Mouse (Mus musculus) CH12.LX (cell line): ENCODE measurements at regions not wholly inside any gene's neighbourhood (a gene's known extent, or its start where the extent isn't known, plus 50 kb on each side); places are given as distances from the start of the nearest gene placed in this dataset.

Source experiments
- DNase-seq: peaks from one replicate; pipeline ENCODE4 v3.0.0-alpha.2; 2013; ENCODE audit errors: extremely low read depth
- H3K27ac ChIP-seq: 2 replicates; pipeline ENCODE4 v1.5.1; 2012; ENCODE audit warnings: low read depth, mild to moderate bottlenecking, control low read depth, moderate library complexity; ENCODE audit not compliant: insufficient read depth
- H3K27me3 ChIP-seq: replicated peaks from 2 replicates; pipeline ENCODE3; 2012; ENCODE audit warnings: inconsistent platforms
- H3K36me3 ChIP-seq, 2 experiments: replicated peaks in 1 of 2; 2 replicates each; pipeline versions ENCODE3 to v1.6.1; 2012; ENCODE audit warnings: inconsistent platforms in 1 of 2, low read length in 1 of 2, mild to moderate bottlenecking in 1 of 2, mixed read lengths in 1 of 2, moderate library complexity in 1 of 2; ENCODE audit not compliant: control insufficient read depth in 1 of 2, insufficient read depth in 1 of 2
- H3K4me1 ChIP-seq, 2 experiments: 2 replicates each; pipeline ENCODE4 v1.6.1; 2012; ENCODE audit warnings: inconsistent platforms in 1 of 2, moderate library complexity in 1 of 2; ENCODE audit not compliant: insufficient read depth in 2 of 2, control insufficient read depth in 1 of 2
- H3K4me2 ChIP-seq: 2 replicates; pipeline ENCODE4 v1.6.1; 2012; ENCODE audit warnings: low read depth, mild to moderate bottlenecking, control low read depth; ENCODE audit not compliant: poor library complexity, insufficient read depth, severe bottlenecking
- H3K4me3 ChIP-seq, 3 experiments: fragments of 150-350 bp in 1 of 3; sonication (generic) in 1 of 3; replicated peaks in 1 of 3; 2 replicates each; pipeline versions ENCODE3 to v1.5.1; 2011 to 2012; ENCODE audit warnings: low read depth in 2 of 3, low read length in 2 of 3, mild to moderate bottlenecking in 2 of 3, moderate library complexity in 2 of 3, control low read depth in 1 of 3, improper control_type of control experiment in 1 of 3, inconsistent platforms in 1 of 3, mixed read lengths in 1 of 3; ENCODE audit not compliant: poor library complexity in 1 of 3
- H3K79me2 ChIP-seq: replicated peaks from 2 replicates; pipeline ENCODE4 v1.6.1; 2012; ENCODE audit warnings: mild to moderate bottlenecking, moderate library complexity; ENCODE audit not compliant: control insufficient read depth, poor library complexity, insufficient read depth, severe bottlenecking; ENCODE audit errors: extremely low read depth
- H3K9ac ChIP-seq: 2 replicates; pipeline ENCODE4 v1.6.1; 2012; ENCODE audit warnings: low read depth, mild to moderate bottlenecking, control low read depth, moderate library complexity; ENCODE audit not compliant: insufficient read depth
- H3K9me3 ChIP-seq: replicated peaks from 2 replicates; pipeline ENCODE3; 2012; ENCODE audit warnings: low read length, inconsistent platforms, mixed read lengths
- CHD2 ChIP-seq: IDR thresholded peaks from 2 replicates; pipeline ENCODE4 v1.6.1; 2011; ENCODE audit warnings: low read length, improper control_type of control experiment
- E2F4 ChIP-seq: IDR thresholded peaks from 2 replicates; pipeline ENCODE4 v1.6.1; 2011; ENCODE audit warnings: low read depth, low read length, improper control_type of control experiment; ENCODE audit not compliant: insufficient replicate concordance
- IRF4 ChIP-seq: IDR thresholded peaks from 2 replicates; pipeline ENCODE4 v1.6.1; 2014; ENCODE audit warnings: low read depth, mild to moderate bottlenecking, inconsistent platforms, low read length, improper control_type of control experiment
- JUN ChIP-seq: IDR thresholded peaks from 2 replicates; pipeline ENCODE4 v1.6.1; 2011; ENCODE audit warnings: low read depth, mild to moderate bottlenecking, low read length, improper control_type of control experiment, moderate library complexity; ENCODE audit not compliant: insufficient read depth
- JUND ChIP-seq: conservative IDR thresholded peaks from 2 replicates; pipeline ENCODE4 v1.6.1; 2011; ENCODE audit warnings: low read depth, low read length, improper control_type of control experiment
- KAT2A ChIP-seq: IDR thresholded peaks from 2 replicates; pipeline ENCODE4 v1.6.1; 2012; ENCODE audit warnings: low read length, improper control_type of control experiment, inconsistent platforms; ENCODE audit not compliant: insufficient replicate concordance
- MAX ChIP-seq: IDR thresholded peaks from 2 replicates; pipeline ENCODE4 v1.6.1; 2011; ENCODE audit warnings: low read length, improper control_type of control experiment
- MXI1 ChIP-seq: IDR thresholded peaks from 2 replicates; pipeline ENCODE4 v1.6.1; 2011; ENCODE audit warnings: mild to moderate bottlenecking, low read depth, low read length, improper control_type of control experiment
- POLR2AphosphoS2 ChIP-seq: IDR thresholded peaks from 2 replicates; pipeline ENCODE4 v1.6.1; 2011; ENCODE audit warnings: low read depth, low read length, improper control_type of control experiment
- RAD21 ChIP-seq: IDR thresholded peaks from 2 replicates; pipeline ENCODE4 v1.6.1; 2011; ENCODE audit warnings: low read depth, mild to moderate bottlenecking, low read length, improper control_type of control experiment, moderate library complexity
- SIN3A ChIP-seq: IDR thresholded peaks from 2 replicates; pipeline ENCODE4 v1.6.1; 2012; ENCODE audit warnings: low read length, improper control_type of control experiment, inconsistent platforms
- TCF12 ChIP-seq: IDR thresholded peaks from 2 replicates; pipeline ENCODE4 v1.6.1; 2014; ENCODE audit warnings: low read depth, mild to moderate bottlenecking, inconsistent platforms, low read length, improper control_type of control experiment
- ZC3H11A ChIP-seq: IDR thresholded peaks from 2 replicates; pipeline ENCODE4 v1.6.1; 2012; ENCODE audit warnings: low read depth, mild to moderate bottlenecking, inconsistent platforms, low read length, improper control_type of control experiment
- ZKSCAN1 ChIP-seq: IDR thresholded peaks from 2 replicates; pipeline ENCODE4 v1.6.1; 2012; ENCODE audit warnings: low read depth, inconsistent platforms, low read length, improper control_type of control experiment, borderline replicate concordance
- ZMIZ1 ChIP-seq: IDR thresholded peaks from 2 replicates; pipeline ENCODE4 v1.6.1; 2012; ENCODE audit warnings: low read depth, mild to moderate bottlenecking, inconsistent platforms, low read length, improper control_type of control experiment
- ZNF384 ChIP-seq: IDR thresholded peaks from 2 replicates; pipeline ENCODE4 v1.6.1; 2012; ENCODE audit warnings: low read depth, low read length, improper control_type of control experiment, inconsistent platforms
- dilution Hi-C: fragments of 300-500 bp; cut with MboI; formaldehyde crosslinking; loops from 2 replicates; pipeline ENCODE4 v1.14.3; 2020; ENCODE audit warnings: low sequenced_read_pairs; ENCODE audit not compliant: extremely low pct_unique_long_range_greater_than_20kb, extremely low pct_ligation_motif_present
- in situ Hi-C: fragments of 300-500 bp; cut with MboI; formaldehyde crosslinking; loops from 3 replicates; pipeline ENCODE4 v1.14.3; 2019; ENCODE audit warnings: low sequenced_read_pairs, low pct_ligation_motif_present, low pct_unique_long_range_greater_than_20kb, mixed read lengths

- TF ChIP-seq MAX (no peak), JUND (no peak), ZKSCAN1 (no peak), ZC3H11A (no peak), POLR2AphosphoS2 (no peak), KAT2A (no peak)
- Histone ChIP-seq H3K9ac (no peak overlapping the region), H3K4me3 (no peak overlapping the region), H3K27me3 (no peaks in the 10 kb centered on the region), H3K4me1 (peaks cover 12 to 40% of the 10 kb centered on the region in 2 experiments; a peak in 3 of 4 replicates), H3K9me3 (no peaks in the 10 kb centered on the region), H3K79me2 (no peaks in the 10 kb centered on the region), H3K27ac (no peak overlapping the region), H3K4me2 (no peak overlapping the region), H3K36me3 (no peaks in the 10 kb centered on the region)
- dilution Hi-C loops = no loop called here
- in situ Hi-C loops = loop anchor here (5.0 kb wide), 1 partner anchor 189 kb away; the partner anchor contains the start of gene Trib2
- DNase-seq = no peak
These were observed 189.6 kb upstream of the Trib2 start for GRCm38 (mm10) chr12:16006286-16006685.

- no peak overlapping the region for H3K9ac ChIP-seq
- no peak overlapping the region for H3K27ac ChIP-seq
- no peaks in the 10 kb centered on the region for H3K36me3 ChIP-seq
- no peaks in the 10 kb centered on the region for H3K79me2 ChIP-seq
- dilution Hi-C loops = no loop called here
- no peaks in the 10 kb centered on the region for H3K27me3 ChIP-seq
- H3K4me1 ChIP-seq = peaks cover 4 to 7% of the 10 kb centered on the region in 2 experiments; a peak in 3 of 4 replicates
- TF ChIP-seq ZNF384 (no peak), CHD2 (no peak), ZMIZ1 (no peak), E2F4 (no peak), JUN (no peak), MXI1 (no peak), KAT2A (no peak), RAD21 (no peak), SIN3A (no peak), IRF4 (no peak)
- H3K4me2 ChIP-seq = no peak overlapping the region
- no peak overlapping the region for H3K4me3 ChIP-seq
- no peak for DNase-seq
- H3K9me3 ChIP-seq = no peaks in the 10 kb centered on the region
- in situ Hi-C loops = no loop called here
These were observed 185.1 kb upstream of the Trib2 start for GRCm38 (mm10) chr12:16001811-16002210.

- H3K79me2 ChIP-seq = no peaks in the 10 kb centered on the region
- in situ Hi-C loops (no loop called here), dilution Hi-C loops (no loop called here)
- H3K27ac ChIP-seq = no peak overlapping the region
- no peaks in the 10 kb centered on the region for H3K9me3 ChIP-seq
- H3K4me3 ChIP-seq = no peak overlapping the region
- no peak overlapping the region for H3K9ac ChIP-seq
- no peak for DNase-seq
- no peak for TF ChIP-seq E2F4
- no peak for TF ChIP-seq POLR2AphosphoS2
- no peak for TF ChIP-seq TCF12
- TF ChIP-seq, all 38 proteins: peak for 0
- H3K36me3 ChIP-seq = no peaks in the 10 kb centered on the region
- no peak overlapping the region for H3K4me2 ChIP-seq
- peaks cover 0 to 1% of the 10 kb centered on the region in 2 experiments; a peak in 1 of 4 replicates for H3K4me1 ChIP-seq
- H3K27me3 ChIP-seq = no peaks in the 10 kb centered on the region
These were observed 184.5 kb upstream of the Trib2 start for GRCm38 (mm10) chr12:16001225-16001624.
